Mouse (Mus musculus) cerebellum, adult 2 months (tissue): ENCODE measurements at regions not wholly inside any gene's neighbourhood (a gene's known extent, or its start where the extent isn't known, plus 50 kb on each side); places are given as distances from the start of the nearest gene placed in this dataset.

ENCODE experiments used
- CTCF ChIP-seq: fragments of 200-500 bp; IDR thresholded peaks from 2 replicates; pipeline ENCODE4 v1.5.1; 2011; ENCODE audit warnings: low read depth, mild to moderate bottlenecking, control low read depth, low read length, moderate library complexity, borderline replicate concordance; ENCODE audit not compliant: insufficient read depth
- POLR2A ChIP-seq: fragments of 200-500 bp; IDR thresholded peaks from 2 replicates; pipeline ENCODE4 v1.6.1; 2011; ENCODE audit warnings: low read length, control low read depth, borderline replicate concordance; ENCODE audit not compliant: insufficient read depth

DNA sequence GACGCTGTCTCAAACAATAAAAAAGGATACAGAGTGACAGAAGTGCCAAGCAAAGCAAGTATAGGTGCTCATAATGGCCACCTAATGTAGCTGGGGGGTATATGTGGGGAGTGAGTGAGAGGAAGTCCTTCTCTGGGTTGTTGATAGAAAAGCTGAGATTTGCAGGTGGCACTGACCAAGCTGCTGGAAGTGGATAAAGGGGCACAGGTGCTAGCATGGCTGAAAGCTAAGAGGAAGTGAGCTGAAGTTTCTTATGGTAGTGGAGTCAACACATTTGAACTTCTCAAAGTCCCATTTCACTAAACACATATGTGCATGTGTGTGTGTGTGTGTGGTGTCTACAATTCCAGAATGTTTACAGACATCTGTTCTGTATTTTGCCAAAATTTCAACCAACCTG is 94.0 kb downstream of the Tmsb4x start:
- no peak for TF ChIP-seq CTCF
- TF ChIP-seq POLR2A: no peak
